Mouse (Mus musculus) bone marrow, adult 2 months (tissue): ENCODE measurements around the gene Cenpv.

Experiments used
- CTCF ChIP-seq: fragments of 200-500 bp; IDR thresholded peaks from 2 replicates; pipeline ENCODE4 v1.5.1; 2011; ENCODE audit warnings: low read length, control low read depth; ENCODE audit not compliant: control insufficient read depth, insufficient read depth
- POLR2A ChIP-seq: fragments of 200-500 bp; IDR thresholded peaks from 2 replicates; pipeline ENCODE4 v1.6.1; 2011; ENCODE audit warnings: low read depth, mild to moderate bottlenecking, control low read depth, low read length, borderline replicate concordance; ENCODE audit not compliant: control insufficient read depth

DNA sequence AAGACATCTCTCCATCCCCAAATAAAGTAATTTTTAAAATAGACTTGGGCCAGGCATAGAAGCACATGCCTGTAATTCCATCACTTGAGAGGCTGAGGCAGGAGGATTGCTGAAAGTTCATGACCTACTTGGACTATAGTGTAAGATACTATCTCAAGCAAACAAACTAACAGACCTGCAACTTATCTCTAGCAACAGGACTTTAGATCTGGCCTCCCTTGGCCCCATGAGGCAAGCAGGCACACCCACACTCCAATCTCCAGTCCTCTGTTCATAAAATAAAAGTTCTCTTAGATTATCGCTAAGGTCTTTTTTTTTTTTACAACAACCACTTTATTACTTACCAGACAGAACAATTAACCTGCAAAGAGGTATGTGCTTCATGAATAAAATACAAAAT is 52.1 kb downstream of the Cenpv start:
- TF ChIP-seq CTCF (no peak), POLR2A (no peak)
